Mouse (Mus musculus) heart, embryonic 11.5 days (tissue): ENCODE results near the gene Rad23a. TPM values are rescaled to one million over a fixed set of nuclear protein-coding genes. Genes with fewer than 3 reads are reported as not detected.
"Not testable (repeated sequence)": the region's sequence is repeated elsewhere in the genome, so short reads cannot be mapped to it uniquely, and the experiment has no call there.

Experiments
- ATAC-seq: fragments of 200-750 bp; cut with Nextera tagmentation; replicated peaks from 2 replicates; pipeline ENCODE4 v1.8.0; 2017; ENCODE audit warnings: moderate library complexity; ENCODE audit not compliant: insufficient number of reproducible peaks, low FRiP score, low TSS enrichment
- H3K27ac ChIP-seq: fragments of 300-500 bp; sonication (generic); 2 replicates; pipeline ENCODE4 v1.5.1; 2014; ENCODE audit warnings: mild to moderate bottlenecking, low read depth, low read length
- H3K27me3 ChIP-seq: fragments of 300-500 bp; sonication (generic); 2 replicates; pipeline ENCODE4 v1.6.1; 2014; ENCODE audit warnings: mild to moderate bottlenecking, low read length, mixed read lengths; ENCODE audit not compliant: control insufficient read depth, insufficient read depth
- H3K36me3 ChIP-seq: fragments of 300-500 bp; sonication (generic); 2 replicates; pipeline ENCODE4 v1.6.1; 2014; ENCODE audit warnings: mild to moderate bottlenecking, low read length, moderate library complexity, mixed read lengths; ENCODE audit not compliant: control insufficient read depth, insufficient read depth
- H3K4me1 ChIP-seq: fragments of 300-500 bp; sonication (generic); 2 replicates; pipeline ENCODE4 v1.6.1; 2014; ENCODE audit warnings: low read length; ENCODE audit not compliant: control insufficient read depth, insufficient read depth
- H3K4me2 ChIP-seq: fragments of 300-500 bp; sonication (generic); 2 replicates; pipeline ENCODE4 v1.6.1; 2014; ENCODE audit warnings: mild to moderate bottlenecking, moderate library complexity
- H3K4me3 ChIP-seq: fragments of 300-500 bp; sonication (generic); 2 replicates; pipeline ENCODE4 v1.5.1; 2014; ENCODE audit warnings: low read depth, low read length
- H3K9ac ChIP-seq: fragments of 300-500 bp; sonication (generic); 2 replicates; pipeline ENCODE4 v1.6.1; 2014; ENCODE audit warnings: mild to moderate bottlenecking, low read depth, low read length, moderate library complexity
- H3K9me3 ChIP-seq: fragments of 300-500 bp; sonication (generic); replicated peaks from 2 replicates; pipeline ENCODE4 v1.6.1; 2016; ENCODE audit warnings: low read length; ENCODE audit not compliant: control insufficient read depth
- WGBS: fragments of 180-500 bp; shearing (Covaris S2); extraction: QIAGEN DNeasy Blood & Tissue Kit; methylation state at CpG from one replicate; pipeline ENCODE4 v1.1.7; 2014; ENCODE audit not compliant: insufficient replicate concordance; 5-methylcytosine and 5-hydroxymethylcytosine counted together
- polyA plus RNA-seq: library from polyadenylated mRNA; unstranded; fragments of >200 nt; fragmentation: Nextera tagmentation; extraction: Ambion mirVana; gene quantifications from 2 replicates; pipeline ENCODE4 v1.2.1, GENCODE M21; 2014

Rad23a gene
- polyA plus RNA-seq, 1 experiment from 2014 or later, result 125 TPM

GRCm38 (mm10) chr8:84834866-84835855 is 5.3 kb downstream of the Rad23a start:
- WGBS, result 75% methylated on average over 10 of the region's 10 CpGs
- no peaks in the 10 kb centered on the region for H3K27me3 ChIP-seq
- peaks cover 19% of the 10 kb centered on the region for H3K4me1 ChIP-seq
- H3K9ac ChIP-seq, result no peak overlapping the region
- peaks cover 38% of the 10 kb centered on the region for H3K36me3 ChIP-seq
- H3K9me3 ChIP-seq, result no peaks in the 10 kb centered on the region
- no peak for ATAC-seq
- H3K27ac ChIP-seq, result no peak overlapping the region
- H3K4me3 ChIP-seq, result no peak overlapping the region
- no peak overlapping the region for H3K4me2 ChIP-seq

DNA sequence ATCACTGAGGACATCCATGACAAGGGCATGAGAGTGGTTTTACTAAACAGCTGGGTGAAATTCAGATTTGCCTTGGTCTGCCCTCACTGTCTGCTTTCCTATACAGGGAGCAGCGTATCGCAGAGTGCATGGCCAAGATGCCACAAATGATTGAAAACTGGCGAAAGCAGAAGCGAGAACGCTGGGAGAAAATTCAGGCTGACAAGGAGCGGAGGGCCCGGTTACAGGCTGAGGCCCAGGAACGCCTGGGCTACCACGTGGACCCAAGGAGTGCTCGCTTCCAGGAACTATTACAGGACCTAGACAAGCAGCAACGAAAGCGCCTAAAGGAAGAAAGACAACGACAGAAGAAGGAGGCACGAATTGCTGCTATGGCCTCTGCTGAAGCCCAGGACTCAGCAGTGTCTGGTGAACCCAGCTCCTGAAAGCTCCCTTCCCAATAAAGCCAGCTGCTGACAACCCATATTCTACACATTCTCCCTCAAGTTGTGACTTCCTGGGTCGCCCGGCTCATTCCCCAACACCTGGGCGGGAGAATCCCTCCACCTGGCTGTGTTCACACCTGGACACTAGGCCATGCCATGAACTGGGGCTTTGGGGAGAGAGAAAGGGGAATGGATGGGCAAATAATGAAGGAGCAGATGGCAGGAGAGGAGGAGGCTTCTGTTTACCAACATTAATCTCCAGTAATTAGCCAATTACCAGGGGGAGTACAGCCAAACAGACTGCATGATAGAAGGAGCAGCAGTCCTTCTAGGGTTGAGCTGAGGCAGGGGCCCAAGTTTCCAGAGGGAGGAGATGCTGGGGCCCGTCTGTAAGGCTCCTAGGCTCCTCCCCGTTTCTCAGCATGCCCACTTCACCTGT is 6.2 kb downstream of the Rad23a start:
- H3K4me3 ChIP-seq, result no peak overlapping the region
- H3K36me3 ChIP-seq, result peaks cover 38% of the 10 kb centered on the region
- H3K4me2 ChIP-seq, result no peak overlapping the region
- H3K9ac ChIP-seq, result no peak overlapping the region
- no peaks in the 10 kb centered on the region for H3K9me3 ChIP-seq
- H3K4me1 ChIP-seq, result peaks cover 13% of the 10 kb centered on the region
- H3K27me3 ChIP-seq, result no peaks in the 10 kb centered on the region
- no peak overlapping the region for H3K27ac ChIP-seq
- 87% methylated on average over 19 of the region's 19 CpGs for WGBS
- ATAC-seq, result no peak

GRCm38 (mm10) chr8:84832759-84833742 is 7.4 kb downstream of the Rad23a start:
- Histone ChIP-seq H3K4me2 (peak overlapping the region; percentile 61), H3K4me1 (peaks cover 12% of the 10 kb centered on the region), H3K36me3 (peaks cover 32% of the 10 kb centered on the region), H3K27ac (peak overlapping the region; percentile 96), H3K4me3 (peak overlapping the region; percentile 92), H3K9me3 (no peaks in the 10 kb centered on the region), H3K27me3 (no peaks in the 10 kb centered on the region), H3K9ac (peak overlapping the region; percentile 99)
- WGBS, result 58% methylated on average over 10 of the region's 10 CpGs
- ATAC-seq, result no peak

DNA sequence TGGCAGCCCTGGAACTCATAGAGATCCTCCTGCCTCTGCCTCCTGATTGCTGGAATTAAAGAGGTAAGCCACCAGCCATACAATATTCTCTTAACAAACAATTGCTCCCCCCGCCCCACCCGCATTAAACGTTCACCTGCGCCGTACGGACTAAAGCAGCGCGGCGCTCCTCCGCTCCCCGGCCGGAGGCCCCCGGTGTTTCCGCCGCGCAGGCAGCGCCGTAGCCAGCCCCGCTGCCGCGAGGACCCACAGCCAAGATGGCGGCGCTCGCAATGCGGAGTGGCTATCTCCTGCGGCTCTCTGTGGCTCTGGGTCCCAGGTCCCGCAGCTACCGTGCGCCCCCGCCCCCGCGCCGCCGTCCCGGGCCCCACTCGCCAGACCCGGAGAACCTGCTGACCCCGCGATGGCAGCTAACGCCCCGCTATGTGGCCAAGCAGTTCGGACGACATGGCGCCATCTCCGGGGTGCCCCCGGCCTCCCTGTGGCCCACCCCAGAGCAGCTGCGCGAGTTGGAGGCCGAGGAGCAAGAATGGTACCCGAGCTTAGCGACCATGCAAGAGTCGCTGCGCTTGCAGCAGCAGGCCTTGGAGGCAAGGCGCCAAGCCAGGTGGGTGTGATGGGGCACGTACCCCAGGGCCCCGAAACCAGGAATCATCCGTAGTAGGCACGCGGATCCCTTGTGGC is 8.3 kb downstream of the Rad23a start:
- H3K36me3 ChIP-seq, result peaks cover 23% of the 10 kb centered on the region
- ATAC-seq, result peak; percentile 75
- peak overlapping the region; percentile 61 for H3K4me2 ChIP-seq
- peak overlapping the region; percentile 99 for H3K9ac ChIP-seq
- H3K4me1 ChIP-seq, result peaks cover 12% of the 10 kb centered on the region
- no peaks in the 10 kb centered on the region for H3K9me3 ChIP-seq
- peak overlapping the region; percentile 96 for H3K27ac ChIP-seq
- H3K4me3 ChIP-seq, result peak overlapping the region; percentile 92
- 1% methylated on average over 59 of the region's 59 CpGs for WGBS
- H3K27me3 ChIP-seq, result no peaks in the 10 kb centered on the region

DNA sequence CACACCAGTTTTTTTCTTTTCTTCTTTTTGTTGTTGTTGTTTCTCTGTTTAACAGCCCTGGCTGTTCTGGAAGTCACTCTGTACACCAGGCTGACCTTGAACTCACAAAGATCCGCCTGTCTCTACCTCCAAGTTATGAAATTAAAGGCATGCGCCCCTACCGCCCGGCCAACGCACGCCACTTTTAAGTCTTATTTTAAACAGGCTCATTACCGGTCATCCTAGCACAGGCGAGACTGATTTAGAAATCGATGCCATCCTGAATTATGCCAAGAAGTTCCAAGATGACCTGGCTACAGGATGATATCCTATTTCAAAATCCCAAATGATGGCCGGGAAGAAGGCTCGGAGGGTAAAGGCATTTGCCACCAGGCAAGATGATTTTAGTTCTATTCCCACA is 9.0 kb downstream of the Rad23a start, which contains the start of gene Gadd45gip1:
Gadd45gip1 (plus strand) TSS at position 33 of the 400 bp plus-strand sequence.
- peaks cover 16% of the 10 kb centered on the region for H3K36me3 ChIP-seq
- H3K4me2 ChIP-seq, result peak within 1 kb of the TSS; percentile 61
- no peaks in the 10 kb centered on the region for H3K9me3 ChIP-seq
- H3K4me3 ChIP-seq, result peak within 1 kb of the TSS; percentile 92
- no peak for ATAC-seq
- H3K9ac ChIP-seq, result peak within 1 kb of the TSS; percentile 99
- WGBS, result 62% methylated on average over 11 of the region's 11 CpGs
- H3K27me3 ChIP-seq, result no peaks in the 10 kb centered on the region
- peaks cover 12% of the 10 kb centered on the region for H3K4me1 ChIP-seq
- peak within 1 kb of the TSS; percentile 96 for H3K27ac ChIP-seq

GRCm38 (mm10) chr8:84826518-84826917 is 13.9 kb downstream of the Rad23a start:
- not testable (repeated sequence) for H3K36me3 ChIP-seq, ATAC-seq, H3K27me3 ChIP-seq, H3K4me2 ChIP-seq, H3K27ac ChIP-seq, H3K9ac ChIP-seq, H3K4me3 ChIP-seq, H3K9me3 ChIP-seq
- WGBS, result 61% methylated on average over 1 of the region's 2 CpGs
- H3K4me1 ChIP-seq, result peaks cover 10% of the 10 kb centered on the region

GRCm38 (mm10) chr8:84825636-84826035 is 14.8 kb downstream of the Rad23a start:
- H3K27ac ChIP-seq, result no peak overlapping the region
- peaks cover 16% of the 10 kb centered on the region for H3K4me1 ChIP-seq
- H3K9me3 ChIP-seq, result no peaks in the 10 kb centered on the region
- H3K4me2 ChIP-seq, result no peak overlapping the region
- WGBS, result 50% methylated on average over 4 of the region's 4 CpGs
- no peaks in the 10 kb centered on the region for H3K27me3 ChIP-seq
- H3K4me3 ChIP-seq, result no peak overlapping the region
- no peaks in the 10 kb centered on the region for H3K36me3 ChIP-seq
- H3K9ac ChIP-seq, result no peak overlapping the region
- ATAC-seq, result no peak
